Comparison of ENCODE assay signal across 12 mouse cellular contexts in the genomic region with DNA sequence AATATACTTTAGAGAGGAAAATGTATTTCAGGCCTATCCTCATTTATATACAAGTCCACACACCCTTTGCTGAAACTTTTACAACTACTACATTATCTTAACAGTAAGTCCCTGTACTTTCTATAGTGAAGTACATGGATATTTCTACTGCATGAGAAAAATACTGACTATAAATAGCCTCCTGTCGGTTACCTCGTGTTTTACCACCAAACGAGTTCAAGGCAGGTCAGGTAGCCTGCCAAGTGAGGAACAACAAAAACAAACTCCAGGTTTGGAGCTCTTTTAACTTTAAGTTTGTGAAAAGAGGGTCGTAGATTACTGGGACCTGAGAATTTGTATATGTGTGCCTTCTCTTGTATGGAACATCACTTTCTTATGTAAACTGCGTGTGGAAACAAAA.
"Had no signal": no experiment of that assay in that cellular context is flagged by ENCODE, and none has a peak within 500 bp of the region (broad histone marks: within the 10 kb centered on the region; RNA-seq: fewer than 3 reads in every experiment).

No protein-coding gene starts in this region.

- DNase-seq: kidney, adult 8-10 months; kidney, postnatal 14 days; left cerebral cortex, postnatal 4 days; lung, embryonic 14.5 days; lung, postnatal 10 days; right cerebral cortex, postnatal 14 days; thymus, postnatal 4 days had no signal

- H3K4me3 ChIP-seq: limb, embryonic 13.5 days; liver, embryonic 12.5 days; megakaryocyte, embryonic 14.5 days; midbrain, embryonic 12.5 days; stomach, embryonic 15.5 days had no signal

- H3K36me3 ChIP-seq: limb, embryonic 13.5 days; liver, embryonic 12.5 days; midbrain, embryonic 12.5 days; stomach, embryonic 15.5 days had no signal

- H3K9ac ChIP-seq: limb, embryonic 13.5 days; liver, embryonic 12.5 days; lung, embryonic 14.5 days; midbrain, embryonic 12.5 days; stomach, embryonic 15.5 days had no signal

- H3K4me2 ChIP-seq: limb, embryonic 13.5 days; liver, embryonic 12.5 days; lung, embryonic 14.5 days; midbrain, embryonic 12.5 days; stomach, embryonic 15.5 days had no signal

- ATAC-seq: liver, embryonic 12.5 days had no signal

- H3K27ac ChIP-seq: limb, embryonic 13.5 days; liver, embryonic 12.5 days; midbrain, embryonic 12.5 days; stomach, embryonic 15.5 days had no signal

- H3K27me3 ChIP-seq: limb, embryonic 13.5 days; liver, embryonic 12.5 days; megakaryocyte, embryonic 14.5 days; midbrain, embryonic 12.5 days; stomach, embryonic 15.5 days had no signal

- H3K9me3 ChIP-seq: limb, embryonic 13.5 days; liver, embryonic 12.5 days; megakaryocyte, embryonic 14.5 days; midbrain, embryonic 12.5 days; stomach, embryonic 15.5 days had no signal
